Mouse (Mus musculus) myocyte (in vitro differentiated cells): ENCODE measurements around the gene Sncb.

Source experiments
- CEBPB ChIP-seq: IDR thresholded peaks from 2 replicates; pipeline ENCODE4 v1.6.1; 2011; ENCODE audit warnings: mild to moderate bottlenecking, moderate library complexity; ENCODE audit not compliant: poor library complexity, insufficient read depth, severe bottlenecking
- E2F4 ChIP-seq: IDR thresholded peaks from one replicate; pipeline ENCODE4 v1.6.1; 2011; ENCODE audit warnings: mild to moderate bottlenecking, control low read depth, moderate library complexity; ENCODE audit not compliant: insufficient read depth
- MAX ChIP-seq: IDR thresholded peaks from one replicate; pipeline ENCODE4 v1.6.1; 2011; ENCODE audit warnings: low read depth, mild to moderate bottlenecking, control low read depth
- MYOD1 ChIP-seq, 3 experiments: IDR thresholded peaks; one replicate each; pipeline ENCODE4 v1.6.1; 2011; ENCODE audit warnings: control low read depth in 2 of 3, low read depth in 2 of 3, mild to moderate bottlenecking in 2 of 3, moderate library complexity in 1 of 3; ENCODE audit not compliant: insufficient read length in 2 of 3, control insufficient read depth in 1 of 3
- MYOG ChIP-seq, 3 experiments: IDR thresholded peaks; one replicate each; pipeline ENCODE4 v1.6.1; 2011; ENCODE audit warnings: control low read depth in 2 of 3, low read depth in 2 of 3, mild to moderate bottlenecking in 2 of 3; ENCODE audit not compliant: insufficient read length in 2 of 3, control insufficient read depth in 1 of 3, insufficient read depth in 1 of 3
- POLR2A ChIP-seq: IDR thresholded peaks from one replicate; pipeline ENCODE4 v1.6.1; 2011; ENCODE audit warnings: low read depth, mild to moderate bottlenecking, control low read depth, moderate library complexity; ENCODE audit not compliant: insufficient read length
- POLR2AphosphoS2 ChIP-seq: IDR thresholded peaks from one replicate; pipeline ENCODE4 v1.6.1; 2011; ENCODE audit warnings: low read depth, control low read depth; ENCODE audit not compliant: insufficient read length
- REST ChIP-seq: IDR thresholded peaks from one replicate; pipeline ENCODE4 v1.6.1; 2011; ENCODE audit warnings: mild to moderate bottlenecking, control low read depth, moderate library complexity; ENCODE audit not compliant: insufficient read depth, insufficient read length
- TCF12 ChIP-seq: IDR thresholded peaks from one replicate; pipeline ENCODE4 v1.6.1; 2011; ENCODE audit warnings: mild to moderate bottlenecking, control low read depth; ENCODE audit not compliant: poor library complexity, insufficient read depth, severe bottlenecking
- TCF3 ChIP-seq: IDR thresholded peaks from one replicate; pipeline ENCODE4 v1.6.1; 2011; ENCODE audit warnings: low read depth, control low read depth; ENCODE audit not compliant: insufficient read length
- USF1 ChIP-seq: IDR thresholded peaks from one replicate; pipeline ENCODE4 v1.6.1; 2011; ENCODE audit warnings: low read depth, mild to moderate bottlenecking, control low read depth, moderate library complexity

- TF ChIP-seq E2F4 (no peak), POLR2A (no peak), MYOD1 (IDR thresholded peaks at IDR 0.05; ENCODE audit: control insufficient read depth in 1 of 3, insufficient read length in 2 of 3, low read depth in 2 of 3) (no peak), POLR2AphosphoS2 (no peak), MYOG (IDR thresholded peaks at IDR 0.05; ENCODE audit: control insufficient read depth in 1 of 3, insufficient read depth in 1 of 3, insufficient read length in 2 of 3, low read depth in 2 of 3) (no peak), USF1 (no peak), MAX (no peak), REST (no peak), TCF3 (no peak), CEBPB (no peak), TCF12 (no peak)
Observed at GRCm38 (mm10) chr13:54737488-54738212, 28.7 kb downstream of the Sncb start.
